Mouse (Mus musculus) testis, adult 2 months (tissue): Measurements from ENCODE around the gene Rgs6.

ENCODE experiments used
- CTCF ChIP-seq: fragments of 200-500 bp; IDR thresholded peaks from 2 replicates; pipeline ENCODE4 v1.5.1; 2012; ENCODE audit warnings: low read depth, mild to moderate bottlenecking, inconsistent platforms, low read length, moderate library complexity; ENCODE audit not compliant: control insufficient read depth, insufficient read depth, insufficient replicate concordance
- POLR2A ChIP-seq: fragments of 200-500 bp; IDR thresholded peaks from 2 replicates; pipeline ENCODE4 v1.6.1; 2012; ENCODE audit warnings: low read depth, mild to moderate bottlenecking, inconsistent platforms, low read length, moderate library complexity; ENCODE audit not compliant: control insufficient read depth

DNA sequence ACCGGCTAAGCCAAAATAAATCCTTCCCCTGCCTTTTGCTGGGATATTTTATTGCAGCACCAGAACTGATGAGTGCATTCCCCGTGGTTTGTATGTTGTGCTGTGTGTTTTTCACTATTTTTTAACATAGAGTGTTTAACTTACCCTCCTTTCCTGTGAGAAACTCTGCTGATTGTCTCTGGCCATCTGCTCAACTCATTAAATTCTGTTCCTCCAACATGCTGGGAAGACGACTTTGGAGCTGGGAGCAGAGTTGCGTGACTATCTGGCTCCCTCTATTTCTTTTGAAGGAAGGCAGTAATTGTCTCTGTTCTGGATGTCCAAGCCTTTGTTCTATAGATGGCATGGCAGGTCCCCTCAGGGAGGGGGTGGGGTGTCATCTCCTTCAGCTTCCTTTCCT, 408.7 kb downstream of the Rgs6 start:
- TF ChIP-seq POLR2A (no peak), CTCF (no peak)
